In genomic region chr6:40225585-40226280, GRCm38 (mm10) we compare ENCODE assay signal across 26 mouse cellular contexts.
DNase-seq lines count a peak whose midpoint lies in the region; ATAC-seq and TF ChIP-seq lines count a peak whose summit lies in the region.
"Had no signal": no experiment of that assay in that cellular context is flagged by ENCODE, and none has a peak within 500 bp of the region (broad histone marks: within the 10 kb centered on the region; RNA-seq: fewer than 3 reads in every experiment).

No protein-coding gene starts in this region.

- no peak for TF ChIP-seq CTCF in brain, embryonic 14.5 days (IDR thresholded peaks at IDR 0.05; ENCODE audit: borderline replicate concordance, extremely low read depth, insufficient read depth, insufficient read length)

- 84% methylated on average over 11 of the region's 11 CpGs for WGBS in forebrain, embryonic 13.5 days
- WGBS in forebrain, embryonic 11.5 days, result 87% methylated on average over 11 of the region's 11 CpGs
- 82% methylated on average over 11 of the region's 11 CpGs for WGBS in heart, embryonic 10.5 days

- H3K4me1 ChIP-seq in forebrain, embryonic 13.5 days, result no peaks in the 10 kb centered on the region
- H3K4me1 ChIP-seq in forebrain, embryonic 11.5 days (replicated peaks; ENCODE audit: control insufficient read depth, insufficient read depth, low read length), result no peaks in the 10 kb centered on the region
- H3K4me1 ChIP-seq in heart, embryonic 10.5 days, result no peaks in the 10 kb centered on the region
- H3K4me1 ChIP-seq: heart, embryonic 13.5 days; limb, embryonic 10.5 days; neural tube, embryonic 13.5 days; stomach, embryonic 15.5 days had no signal

- TF ChIP-seq POLR2A in brain, embryonic 14.5 days (IDR thresholded peaks at IDR 0.05; ENCODE audit: borderline replicate concordance, extremely low read depth, insufficient read depth, insufficient read length, poor library complexity, severe bottlenecking), result no peak

- H3K9ac ChIP-seq in forebrain, embryonic 13.5 days, result no peak overlapping the region
- no peak overlapping the region for H3K9ac ChIP-seq in forebrain, embryonic 11.5 days (ENCODE audit: low read length)
- H3K9ac ChIP-seq: heart, embryonic 13.5 days; hindbrain, embryonic 14.5 days; lung, embryonic 14.5 days; neural tube, embryonic 13.5 days; stomach, embryonic 15.5 days had no signal

- no peak overlapping the region for H3K4me2 ChIP-seq in forebrain, embryonic 13.5 days
- no peak overlapping the region for H3K4me2 ChIP-seq in forebrain, embryonic 11.5 days (ENCODE audit: low read depth, low read length, severe bottlenecking)
- H3K4me2 ChIP-seq: heart, embryonic 13.5 days; hindbrain, embryonic 14.5 days; lung, embryonic 14.5 days; neural tube, embryonic 13.5 days; stomach, embryonic 15.5 days had no signal

- no peak for DNase-seq in forebrain, embryonic 11.5 days (ENCODE audit: low spot score)
- peak; percentile 55 to 75 for DNase-seq in left cerebral cortex, postnatal 14 days (ENCODE audit: low spot score in 2 of 2)
- no peak for DNase-seq in left cerebral cortex, adult 9 months (ENCODE audit: low spot score in 2 of 2)
- DNase-seq in brain, embryonic 14.5 days (ENCODE audit: low read depth), result peak; percentile 41
- DNase-seq in lung, postnatal 10 days, result peak; percentile 29
- no peak for DNase-seq in natural killer cell, adult 2 months (ENCODE audit: low spot score in 2 of 2)
- no peak for DNase-seq in heart, embryonic 10.5 days (ENCODE audit: low spot score)
- DNase-seq: adrenal gland, postnatal 10 days; cerebellum, adult 11-12 months; cerebellum, postnatal 25 days; gastrocnemius, postnatal 10 days; heart, adult 11 months; heart, postnatal 36 days; kidney, adult 8-10 months; kidney, postnatal 14 days; lung, embryonic 14.5 days; right cerebral cortex, postnatal 25 days; thymus, adult 2 months had no signal

- H3K27ac ChIP-seq in forebrain, embryonic 13.5 days, result no peak overlapping the region
- no peak overlapping the region for H3K27ac ChIP-seq in forebrain, embryonic 11.5 days (ENCODE audit: low read depth, low read length)
- no peak overlapping the region for H3K27ac ChIP-seq in heart, embryonic 10.5 days
- H3K27ac ChIP-seq: heart, embryonic 13.5 days; hindbrain, embryonic 14.5 days; limb, embryonic 10.5 days; neural tube, embryonic 13.5 days; stomach, embryonic 15.5 days had no signal

- intact Hi-C loops in left cerebral cortex, postnatal 14 days (cut with DNase I), result no loop called here

- H3K36me3 ChIP-seq in forebrain, embryonic 13.5 days (ENCODE audit: poor library complexity, severe bottlenecking), result no peaks in the 10 kb centered on the region
- no peaks in the 10 kb centered on the region for H3K36me3 ChIP-seq in forebrain, embryonic 11.5 days (ENCODE audit: control insufficient read depth, insufficient read depth, low read length)
- H3K36me3 ChIP-seq in heart, embryonic 10.5 days, result no peaks in the 10 kb centered on the region
- H3K36me3 ChIP-seq: heart, embryonic 13.5 days; limb, embryonic 10.5 days; neural tube, embryonic 13.5 days; stomach, embryonic 15.5 days had no signal

- H3K9me3 ChIP-seq in forebrain, embryonic 13.5 days (replicated peaks), result no peaks in the 10 kb centered on the region
- no peaks in the 10 kb centered on the region for H3K9me3 ChIP-seq in forebrain, embryonic 11.5 days (ENCODE audit: control insufficient read depth, low read length)
- H3K9me3 ChIP-seq in heart, embryonic 10.5 days, result no peaks in the 10 kb centered on the region
- H3K9me3 ChIP-seq: heart, embryonic 13.5 days; limb, embryonic 10.5 days; neural tube, embryonic 13.5 days; stomach, embryonic 15.5 days had no signal

- ATAC-seq in forebrain, embryonic 13.5 days, result 0 out of 2 replicates have a peak, but pooled peaks have one; percentile 27
- ATAC-seq in forebrain, embryonic 11.5 days (replicated peaks; ENCODE audit: low FRiP score), result no peak
- ATAC-seq: activated CD4-positive, CD25-positive, alpha-beta regulatory T cell, adult 4 months; CD4-positive, CD25-positive, alpha-beta regulatory T cell, adult 4 months had no signal

- H3K4me3 ChIP-seq in forebrain, embryonic 13.5 days, result no peak overlapping the region
- H3K4me3 ChIP-seq in forebrain, embryonic 11.5 days (ENCODE audit: low read depth, low read length), result no peak overlapping the region
- no peak overlapping the region for H3K4me3 ChIP-seq in heart, embryonic 10.5 days
- H3K4me3 ChIP-seq: heart, embryonic 13.5 days; limb, embryonic 10.5 days; neural tube, embryonic 13.5 days; stomach, embryonic 15.5 days had no signal

- H3K27me3 ChIP-seq in forebrain, embryonic 13.5 days, result no peaks in the 10 kb centered on the region
- H3K27me3 ChIP-seq in forebrain, embryonic 11.5 days (ENCODE audit: control insufficient read depth, insufficient read depth, low read length), result no peaks in the 10 kb centered on the region
- no peaks in the 10 kb centered on the region for H3K27me3 ChIP-seq in heart, embryonic 10.5 days (ENCODE audit: insufficient read depth, poor library complexity, severe bottlenecking)
- H3K27me3 ChIP-seq: heart, embryonic 13.5 days; neural tube, embryonic 13.5 days; stomach, embryonic 15.5 days had no signal

Comparison
In these comparisons a context has a peak if more than half of its experiments do, and no peak if none do; other contexts are left out.
1. DNase-seq: peak in left cerebral cortex, postnatal 14 days (2 of 2), brain, embryonic 14.5 days (single experiment) and lung, postnatal 10 days (single experiment); none in forebrain, embryonic 11.5 days (single experiment), left cerebral cortex, adult 9 months (0 of 2), natural killer cell, adult 2 months (0 of 2) and heart, embryonic 10.5 days (single experiment).